Comparison of ENCODE assay signal across 9 mouse cellular contexts in genomic region chr3:124320398-124320797, GRCm38 (mm10). TPM values are rescaled to one million over a fixed set of nuclear protein-coding genes. Genes with fewer than 3 reads are reported as not detected.
DNase-seq lines count a peak whose midpoint lies in the region; ATAC-seq and TF ChIP-seq lines count a peak whose summit lies in the region.
"Had no signal": no experiment of that assay in that cellular context is flagged by ENCODE, and none has a peak within 500 bp of the region (broad histone marks: within the 10 kb centered on the region; RNA-seq: fewer than 3 reads in every experiment).

No protein-coding gene starts in this region.

- H3K9ac ChIP-seq in heart, embryonic 13.5 days, result peak overlapping the region; percentile 83
- peak overlapping the region; percentile 62 for H3K9ac ChIP-seq in forebrain, embryonic 12.5 days
- no peak overlapping the region for H3K9ac ChIP-seq in liver, embryonic 14.5 days (replicated peaks)

- TF ChIP-seq EP300 in liver, embryonic 14.5 days (IDR thresholded peaks at IDR 0.05; ENCODE audit: low read depth), result no peak

- 8% methylated on average over 2 of the region's 2 CpGs for WGBS in heart, embryonic 13.5 days
- WGBS in forebrain, embryonic 12.5 days, result 17% methylated on average over 2 of the region's 2 CpGs
- WGBS in liver, embryonic 14.5 days (ENCODE audit: insufficient replicate concordance), result 17% methylated on average over 2 of the region's 2 CpGs

- no peaks in the 10 kb centered on the region for H3K9me3 ChIP-seq in heart, embryonic 13.5 days
- no peaks in the 10 kb centered on the region for H3K9me3 ChIP-seq in E14TG2a.4 (ENCODE audit: low read length)
- H3K9me3 ChIP-seq in forebrain, embryonic 12.5 days, result no peaks in the 10 kb centered on the region
- H3K9me3 ChIP-seq in liver, embryonic 14.5 days (ENCODE audit: control insufficient read depth, low read length), result no peaks in the 10 kb centered on the region

- intact Hi-C loops in heart, postnatal 25 days (cut with DNase I), result no loop called here

- no peak for TF ChIP-seq CTCF in E14TG2a.4 (conservative IDR thresholded peaks at IDR 0.05; ENCODE audit: low read length)
- no peak for TF ChIP-seq CTCF in liver, embryonic 14.5 days (IDR thresholded peaks at IDR 0.05; ENCODE audit: low read depth)

- H3K4me2 ChIP-seq in heart, embryonic 13.5 days, result peak overlapping the region; percentile 82
- peak overlapping the region; percentile 67 for H3K4me2 ChIP-seq in forebrain, embryonic 12.5 days
- peak overlapping the region; percentile 32; the same call in 1 of the 2 replicates for H3K4me2 ChIP-seq in liver, embryonic 14.5 days (ENCODE audit: low read depth)

- no peak for DNase-seq in heart, postnatal 25 days (ENCODE audit: low spot score)
- no peak for DNase-seq in liver, embryonic 14.5 days (ENCODE audit: low read depth in 3 of 3, low spot score in 3 of 3)
- DNase-seq in natural killer cell, adult 2 months (ENCODE audit: low spot score in 2 of 2), result no peak

- H3K4me3 ChIP-seq in heart, embryonic 13.5 days, result peak overlapping the region; percentile 74
- peak overlapping the region; percentile 76 for H3K4me3 ChIP-seq in E14TG2a.4 (replicated peaks; ENCODE audit: low read length)
- H3K4me3 ChIP-seq in forebrain, embryonic 12.5 days (replicated peaks), result peak overlapping the region; percentile 60
- peak overlapping the region in 1 of 2 experiments; percentile 52; a peak in 3 of 4 replicates for H3K4me3 ChIP-seq in liver, embryonic 14.5 days (ENCODE audit: insufficient read depth in 1 of 2, low read depth in 2 of 2, low read length in 2 of 2)

- H3K27me3 ChIP-seq in heart, embryonic 13.5 days (replicated peaks), result no peaks in the 10 kb centered on the region
- peaks cover 14% of the 10 kb centered on the region for H3K27me3 ChIP-seq in E14TG2a.4 (ENCODE audit: insufficient read depth, low read length)
- no peaks in the 10 kb centered on the region for H3K27me3 ChIP-seq in forebrain, embryonic 12.5 days
- H3K27me3 ChIP-seq in liver, embryonic 14.5 days (ENCODE audit: control insufficient read depth, insufficient read depth, low read length), result no peaks in the 10 kb centered on the region

- ATAC-seq in heart, embryonic 13.5 days (ENCODE audit: extremely low read depth, insufficient number of reproducible peaks, low FRiP score, low TSS enrichment), result no peak
- peak; percentile 27 for ATAC-seq in forebrain, embryonic 12.5 days (ENCODE audit: low FRiP score)
- no peak for ATAC-seq in liver, embryonic 14.5 days (ENCODE audit: insufficient read depth)
- no peak for ATAC-seq in CD4-positive, CD25-positive, alpha-beta regulatory T cell, adult 4 months
- no peak for ATAC-seq in erythroblast, adult 5-6 weeks (replicated peaks; ENCODE audit: low FRiP score, poor library complexity, severe bottlenecking)

- peaks cover 14% of the 10 kb centered on the region for H3K4me1 ChIP-seq in heart, embryonic 13.5 days
- H3K4me1 ChIP-seq in E14TG2a.4 (replicated peaks; ENCODE audit: low read depth, low read length), result peaks cover 8% of the 10 kb centered on the region; the same call in 1 of the 2 replicates
- peaks cover 17% of the 10 kb centered on the region for H3K4me1 ChIP-seq in forebrain, embryonic 12.5 days
- H3K4me1 ChIP-seq in liver, embryonic 14.5 days (replicated peaks; ENCODE audit: control insufficient read depth in 2 of 2, insufficient read depth in 2 of 2, low read length in 1 of 2), result no peaks in the 10 kb centered on the region

- no peak overlapping the region for H3K27ac ChIP-seq in heart, embryonic 13.5 days (replicated peaks)
- H3K27ac ChIP-seq in forebrain, embryonic 12.5 days, result peak overlapping the region; percentile 85
- H3K27ac ChIP-seq in liver, embryonic 14.5 days, result no peak overlapping the region

- H3K36me3 ChIP-seq in heart, embryonic 13.5 days, result no peaks in the 10 kb centered on the region
- H3K36me3 ChIP-seq in E14TG2a.4 (ENCODE audit: insufficient read depth, low read length), result no peaks in the 10 kb centered on the region
- no peaks in the 10 kb centered on the region for H3K36me3 ChIP-seq in forebrain, embryonic 12.5 days (replicated peaks)
- H3K36me3 ChIP-seq in liver, embryonic 14.5 days (replicated peaks; ENCODE audit: control insufficient read depth, insufficient read depth, low read depth), result no peaks in the 10 kb centered on the region
- H3K36me3 ChIP-seq: G1E had no signal

RNA-seq across cellular contexts. Expression of gene Tram1l1, which starts 0.3 kb away (rescaled TPM):
- 3.5 and 3.7 TPM in 2 replicates for polyA plus RNA-seq in heart, embryonic 13.5 days (2015; fragmentation: Nextera tagmentation; extraction: Ambion mirVana)
- total RNA-seq in heart, postnatal 25 days (2021), result under 1 TPM; 0.10 to 0.14 TPM
- polyA plus RNA-seq in forebrain, embryonic 12.5 days (2016; fragmentation: Nextera tagmentation; extraction: Ambion mirVana), result 26.6 and 27.8 TPM in 2 replicates
- polyA plus RNA-seq in liver, embryonic 14.5 days (2012; rRNA removed), result 0.11 and 0.13 TPM in 2 replicates
- 0.15 and 0.19 TPM in 2 replicates for polyA plus RNA-seq in liver, embryonic 14.5 days (2014; fragmentation: Nextera tagmentation; extraction: Ambion mirVana)
- not detected for polyA plus RNA-seq in CD4-positive, CD25-positive, alpha-beta regulatory T cell, adult 4 months (2017; shearing (Covaris generic))
- not detected in 2 replicates for total RNA-seq in erythroblast, adult 5-6 weeks (2015; ENCODE audit: low replicate concordance)
- not detected in 2 replicates for total RNA-seq in erythroblast, adult 5-6 weeks (2017; ENCODE audit: low replicate concordance)
- total RNA-seq: G1E had no signal
- polyA plus RNA-seq: G1E had no signal

Comparison
In these comparisons a context has a peak if more than half of its experiments do, and no peak if none do; other contexts are left out.
1. H3K4me2 ChIP-seq: peak in every context shown above with its lines; median percentile 82 in heart, embryonic 13.5 days; 67 in forebrain, embryonic 12.5 days; 32 in liver, embryonic 14.5 days.